Mouse (Mus musculus) cortical plate, adult 2 months (tissue): Measurements from ENCODE around the gene Rps28. TPM values are rescaled to one million over a fixed set of nuclear protein-coding genes. Genes with fewer than 3 reads are reported as not detected.
A peak's percentile ranks its signal among the peaks of the same experiment; 100 is the strongest.

Source experiments
- H3K27ac ChIP-seq: fragments of 200-500 bp; 2 replicates; pipeline ENCODE4 v1.5.1; 2012; ENCODE audit warnings: low read length, control low read depth, inconsistent platforms; ENCODE audit not compliant: insufficient read depth
- H3K4me1 ChIP-seq: fragments of 200-500 bp; 2 replicates; pipeline ENCODE4 v1.6.1; 2011; ENCODE audit warnings: low read length; ENCODE audit not compliant: control insufficient read depth, insufficient read depth
- H3K4me3 ChIP-seq: fragments of 200-500 bp; 2 replicates; pipeline ENCODE4 v1.5.1; 2011; ENCODE audit warnings: mild to moderate bottlenecking, low read length, control low read depth; ENCODE audit not compliant: insufficient read depth
- CTCF ChIP-seq: fragments of 200-500 bp; IDR thresholded peaks from 2 replicates; pipeline ENCODE4 v1.5.1; 2011; ENCODE audit warnings: mild to moderate bottlenecking, control low read depth, low read length; ENCODE audit not compliant: insufficient read depth; ENCODE audit errors: extremely low read depth
- POLR2A ChIP-seq: fragments of 200-500 bp; IDR thresholded peaks from 2 replicates; pipeline ENCODE4 v1.6.1; 2011; ENCODE audit warnings: mild to moderate bottlenecking, low read length, control low read depth; ENCODE audit not compliant: insufficient read depth; ENCODE audit errors: extremely low read depth
- polyA plus RNA-seq: library from polyadenylated mRNA; depleted of rRNA; stranded (reverse); fragments of >200 nt; gene quantifications from 2 replicates; pipeline ENCODE4 v1.2.3, GENCODE M21; 2012; rRNA removed

The Rps28 gene
- polyA plus RNA-seq, 1 experiment = 641 TPM

DNA sequence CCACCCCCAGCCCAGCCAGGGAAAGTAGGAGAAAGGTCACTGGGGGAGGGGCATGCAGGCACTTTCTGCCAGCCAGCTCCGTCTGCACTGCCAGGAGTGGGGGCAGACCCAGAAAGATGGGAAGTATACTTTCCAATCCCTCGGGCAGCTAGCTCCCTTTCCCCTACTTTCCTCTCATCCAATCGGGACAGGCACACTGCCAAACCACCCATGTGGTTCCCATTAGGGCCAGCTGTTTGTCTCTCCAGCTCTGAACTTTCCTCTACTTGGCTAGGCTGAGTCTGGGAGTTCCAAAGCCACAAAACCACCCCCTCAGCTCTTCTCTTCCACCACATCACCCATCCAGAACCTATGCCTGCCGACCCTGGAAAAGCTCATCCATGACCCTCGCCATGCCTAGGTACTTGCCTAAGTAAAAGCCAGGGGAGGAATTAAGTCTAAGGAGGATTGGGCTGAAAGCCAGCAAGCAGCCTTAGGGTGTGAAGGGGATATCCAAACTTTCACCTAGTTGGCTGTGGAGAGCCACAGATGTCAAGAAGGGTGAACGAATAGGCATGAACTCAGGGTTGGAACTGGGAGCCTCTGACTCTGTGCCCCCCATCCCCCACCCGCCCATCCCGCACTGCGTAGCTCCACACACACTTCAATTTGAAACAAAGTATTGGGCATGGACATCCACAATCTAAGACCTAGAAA, 44.9 kb downstream of the Rps28 start:
- Histone ChIP-seq H3K27ac (peak overlapping the region; percentile 57), H3K4me1 (peaks cover 2% of the 10 kb centered on the region; the same call in 1 of the 2 replicates), H3K4me3 (no peak overlapping the region)
- no peak for TF ChIP-seq POLR2A
- no peak for TF ChIP-seq CTCF

DNA sequence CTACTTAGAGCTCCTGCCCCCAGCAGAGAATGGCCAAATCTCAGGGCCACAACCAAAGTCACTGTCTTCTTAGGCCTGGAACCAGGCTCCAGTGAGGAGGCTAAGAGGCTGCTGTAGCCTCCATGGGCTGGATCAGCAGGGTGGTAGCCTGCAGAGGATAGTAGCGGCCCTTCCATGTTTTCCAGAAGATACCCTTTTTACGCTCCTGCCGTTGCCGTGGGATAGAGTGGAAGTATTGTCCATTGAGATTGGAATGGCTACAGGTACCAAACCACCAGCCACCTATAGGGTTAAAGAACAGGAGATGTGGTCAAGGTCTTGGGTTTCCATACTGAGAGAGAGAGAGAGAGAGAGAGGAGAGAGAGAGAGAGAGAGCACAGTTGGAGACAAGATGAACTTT, 49.1 kb downstream of the Rps28 start:
- no peak for TF ChIP-seq CTCF
- no peak for TF ChIP-seq POLR2A
- H3K4me1 ChIP-seq = no peaks in the 10 kb centered on the region; the same call in 1 of the 2 replicates
- H3K27ac ChIP-seq = no peak overlapping the region
- no peak overlapping the region for H3K4me3 ChIP-seq

DNA sequence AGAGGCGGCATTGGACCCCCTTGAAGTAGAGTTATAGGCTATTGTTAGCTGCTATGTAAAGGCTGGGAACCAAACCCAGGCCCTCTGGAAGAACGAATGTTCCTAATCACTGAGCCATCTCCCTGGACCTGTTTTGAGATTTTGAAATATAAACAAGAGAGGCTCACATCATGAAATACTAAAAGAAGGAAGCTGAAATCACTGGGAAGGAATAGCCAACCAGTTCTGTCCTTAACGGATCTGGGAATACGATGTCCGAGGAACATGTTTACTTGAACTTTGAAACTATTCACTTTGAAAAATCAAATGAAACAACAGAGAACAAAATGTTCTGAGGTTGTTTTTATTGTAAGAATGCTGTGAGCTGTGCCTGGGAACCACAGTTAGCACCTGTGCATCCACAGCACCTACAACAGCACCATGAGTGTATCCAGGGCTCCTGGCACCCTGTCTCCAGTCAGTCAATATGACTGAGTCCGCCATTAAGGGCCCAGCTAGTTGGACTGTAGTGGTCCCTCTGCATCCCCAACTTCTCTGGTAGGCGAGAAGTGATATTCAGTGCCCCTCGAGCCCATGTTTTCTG, 49.7 kb downstream of the Rps28 start:
- TF ChIP-seq POLR2A (no peak), CTCF (no peak)
- Histone ChIP-seq H3K4me1 (no peaks in the 10 kb centered on the region; the same call in 1 of the 2 replicates), H3K27ac (0 out of 2 replicates have a peak overlapping the region, but pooled peaks have one; percentile 49), H3K4me3 (no peak overlapping the region)

DNA sequence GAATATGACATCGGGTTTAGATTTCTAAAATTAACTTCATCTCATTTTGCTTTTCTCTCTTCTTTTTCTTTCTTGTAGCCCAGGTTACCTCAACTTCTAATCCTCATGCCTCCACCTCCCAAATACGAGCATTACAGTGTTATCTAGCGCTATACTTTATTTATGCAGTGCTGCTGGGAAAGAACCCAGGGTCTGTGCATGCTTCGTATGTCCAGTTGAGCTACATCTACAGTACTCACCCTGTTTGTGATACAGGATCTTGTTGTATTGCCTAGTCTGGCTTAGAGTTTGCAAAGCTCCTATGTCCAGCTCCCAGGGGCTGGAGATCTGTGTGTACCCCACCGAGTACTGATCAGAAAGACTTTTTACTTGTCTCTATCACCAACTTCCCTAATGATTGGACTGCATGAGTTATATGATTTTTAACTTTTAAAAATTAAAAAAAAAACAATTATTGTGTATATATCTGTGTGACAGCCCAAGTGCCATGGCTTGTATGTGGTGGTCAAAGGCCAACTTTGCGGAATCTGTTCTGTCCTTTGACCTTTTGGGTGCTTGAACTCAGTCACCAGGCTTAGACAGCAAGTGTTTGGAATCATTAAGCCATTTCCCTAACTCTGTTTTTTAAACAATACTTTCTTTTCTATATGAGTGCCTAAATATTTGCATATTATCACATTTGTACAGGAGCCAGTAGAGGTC, 50.3 kb downstream of the Rps28 start:
- Histone ChIP-seq H3K27ac (no peak overlapping the region), H3K4me1 (no peaks in the 10 kb centered on the region), H3K4me3 (no peak overlapping the region)
- TF ChIP-seq CTCF (no peak), POLR2A (no peak)

DNA sequence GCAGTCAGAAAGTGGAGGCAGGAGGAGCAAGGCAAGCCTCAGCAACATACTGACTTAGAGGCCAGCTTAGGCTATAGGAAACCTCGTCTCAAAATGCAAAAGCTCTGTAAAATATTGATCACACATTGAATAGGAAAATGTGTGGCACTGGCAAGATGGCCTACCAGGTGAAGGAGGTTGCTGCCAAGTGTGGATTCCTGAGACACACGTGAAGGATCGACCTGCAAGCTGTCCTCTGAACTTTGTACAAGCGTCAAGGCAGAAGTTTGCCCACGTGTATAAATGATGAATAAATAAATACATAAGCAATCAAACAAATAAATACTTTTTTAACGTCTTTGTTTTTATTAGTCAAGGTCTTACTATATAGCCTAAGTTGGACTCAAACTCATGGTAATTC, 50.9 kb downstream of the Rps28 start:
- TF ChIP-seq POLR2A (no peak), CTCF (no peak)
- Histone ChIP-seq H3K27ac (no peak overlapping the region), H3K4me3 (no peak overlapping the region), H3K4me1 (no peaks in the 10 kb centered on the region)

DNA sequence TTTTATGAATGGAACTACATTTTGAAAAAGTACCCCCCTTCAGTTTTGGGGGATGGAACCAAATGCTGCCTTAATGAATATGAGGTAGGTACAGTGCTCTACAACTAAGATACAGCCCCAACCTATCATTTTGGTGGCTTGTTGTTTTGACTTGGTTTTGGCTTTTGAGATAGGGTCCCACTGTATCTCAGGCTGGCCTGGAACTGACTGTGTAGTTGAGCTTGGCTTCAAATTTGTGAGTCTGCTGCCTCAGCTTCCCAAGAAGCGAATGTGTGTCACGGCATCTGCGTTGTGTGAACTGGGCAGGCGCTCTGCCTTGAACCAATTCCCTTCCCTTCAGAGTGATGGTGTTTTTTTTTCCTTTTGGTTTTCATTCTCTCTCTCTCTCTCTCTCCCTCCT, 52.7 kb downstream of the Rps28 start:
- Histone ChIP-seq H3K4me1 (no peaks in the 10 kb centered on the region), H3K27ac (no peak overlapping the region), H3K4me3 (no peak overlapping the region)
- TF ChIP-seq CTCF (no peak), POLR2A (no peak)

Other genes with a start within 250 kb of the Rps28 start
- gene Zfp414, start 195.5 kb downstream of the Rps28 start, polyA plus RNA-seq = 77.4 and 79.6 TPM in 2 replicates
- 0.42 TPM in 1 of 2 replicates, not detected in the other for gene Pram1, start 186.5 kb downstream of the Rps28 start, polyA plus RNA-seq
- gene Hnrnpm, start 137.7 kb downstream of the Rps28 start, polyA plus RNA-seq = 146 and 158 TPM in 2 replicates
- gene March2, start 105.9 kb downstream of the Rps28 start, polyA plus RNA-seq = 127 and 137 TPM in 2 replicates
- 470 and 487 TPM in 2 replicates for gene Rab11b, start 64.0 kb downstream of the Rps28 start, polyA plus RNA-seq
- 2.4 and 2.9 TPM in 2 replicates for gene Angptl4, start 42.7 kb downstream of the Rps28 start, polyA plus RNA-seq
- gene Kank3, start 14.0 kb downstream of the Rps28 start, polyA plus RNA-seq = 59.0 and 69.7 TPM in 2 replicates
- 304 and 328 TPM in 2 replicates for gene Ndufa7, start within 50 bp of the Rps28 start, polyA plus RNA-seq
- 30.0 and 33.0 TPM in 2 replicates for gene Cd320, start 18.5 kb upstream of the Rps28 start, polyA plus RNA-seq
- gene Gm7029, start 49.3 kb upstream of the Rps28 start, polyA plus RNA-seq = not detected in 2 replicates
- 2.0 and 2.3 TPM in 2 replicates for gene Kifc1, start 66.1 kb upstream of the Rps28 start, polyA plus RNA-seq
- gene Platr17, start 80.6 kb upstream of the Rps28 start, polyA plus RNA-seq = 1.7 TPM in 2 replicates
- gene Daxx, start 84.9 kb upstream of the Rps28 start, polyA plus RNA-seq = 27.2 and 27.4 TPM in 2 replicates
- gene Tapbp, start 91.3 kb upstream of the Rps28 start, polyA plus RNA-seq = 22.1 and 22.3 TPM in 2 replicates
- gene Zbtb22, start 91.3 kb upstream of the Rps28 start, polyA plus RNA-seq = 31.9 and 33.5 TPM in 2 replicates
- 164 and 177 TPM in 2 replicates for gene Rgl2, start 105.0 kb upstream of the Rps28 start, polyA plus RNA-seq
- 113 and 116 TPM in 2 replicates for gene Pfdn6, start 115.8 kb upstream of the Rps28 start, polyA plus RNA-seq
- gene Wdr46, start 116.1 kb upstream of the Rps28 start, polyA plus RNA-seq = 13.5 TPM in 2 replicates
- gene B3galt4, start 126.9 kb upstream of the Rps28 start, polyA plus RNA-seq = 7.0 and 7.8 TPM in 2 replicates
- 79.3 and 82.2 TPM in 2 replicates for gene Vps52, start 131.2 kb upstream of the Rps28 start, polyA plus RNA-seq
- gene Rps18, start 131.4 kb upstream of the Rps28 start, polyA plus RNA-seq = 410 and 435 TPM in 2 replicates
- 72.2 and 79.0 TPM in 2 replicates for gene H2-K1, start 175.8 kb upstream of the Rps28 start, polyA plus RNA-seq
- gene Ring1, start 200.1 kb upstream of the Rps28 start, polyA plus RNA-seq = 73.1 and 73.2 TPM in 2 replicates
- gene H2-Ke6, start 203.5 kb upstream of the Rps28 start, polyA plus RNA-seq = 59.6 and 61.7 TPM in 2 replicates
- 92.7 and 103 TPM in 2 replicates for gene Slc39a7, start 207.1 kb upstream of the Rps28 start, polyA plus RNA-seq
- 78.5 and 81.5 TPM in 2 replicates for gene Rxrb, start 207.2 kb upstream of the Rps28 start, polyA plus RNA-seq
- gene Col11a2, start 214.9 kb upstream of the Rps28 start, polyA plus RNA-seq = 9.3 and 12.1 TPM in 2 replicates